Mouse (Mus musculus) embryo, embryonic 11 days (tissue): ENCODE measurements around the gene Pcdh7.
"Not testable (repeated sequence)": the region's sequence is repeated elsewhere in the genome, so short reads cannot be mapped to it uniquely, and the experiment has no call there.

Experiments
- DNase-seq: peaks from one replicate; pipeline ENCODE4 v3.0.0-alpha.2; 2015

Pcdh7 gene

GRCm38 (mm10) chr5:57717906-57718875, at the start of gene Pcdh7:
Pcdh7 (plus strand) TSS chr5:57717967.
- DNase-seq, result peak; percentile 74

GRCm38 (mm10) chr5:57676970-57677369, 40.8 kb upstream of the Pcdh7 start:
- DNase-seq, result not testable (repeated sequence)

GRCm38 (mm10) chr5:57708396-57708795, 9.4 kb upstream of the Pcdh7 start:
- DNase-seq, result no peak

- DNase-seq, result peak; percentile 63
Observed at GRCm38 (mm10) chr5:57713980-57714379, 3.8 kb upstream of the Pcdh7 start.

- DNase-seq, result peak; percentile 81
Observed at GRCm38 (mm10) chr5:57714621-57715523, 2.9 kb upstream of the Pcdh7 start.

GRCm38 (mm10) chr5:57715524-57716400, 2.0 kb upstream of the Pcdh7 start:
- peak; percentile 90 for DNase-seq

- peak; percentile 79 for DNase-seq
Observed at GRCm38 (mm10) chr5:57716421-57717237, 1.1 kb upstream of the Pcdh7 start.

GRCm38 (mm10) chr5:57717238-57717905, 395 bp upstream of the Pcdh7 start:
- peak; percentile 83 for DNase-seq

- peak; percentile 51 for DNase-seq
Observed at GRCm38 (mm10) chr5:57718876-57719593, 1.3 kb downstream of the Pcdh7 start.

- DNase-seq, result peak; percentile 81
Observed at GRCm38 (mm10) chr5:57719594-57720185, 1.9 kb downstream of the Pcdh7 start.

GRCm38 (mm10) chr5:57720206-57720880, 2.6 kb downstream of the Pcdh7 start:
- DNase-seq, result no peak

GRCm38 (mm10) chr5:57721148-57721712, 3.5 kb downstream of the Pcdh7 start:
- no peak for DNase-seq

GRCm38 (mm10) chr5:57721927-57722326, 4.2 kb downstream of the Pcdh7 start:
- no peak for DNase-seq

- no peak for DNase-seq
Observed at GRCm38 (mm10) chr5:57733451-57733850, 15.7 kb downstream of the Pcdh7 start.

- no peak for DNase-seq
Observed at GRCm38 (mm10) chr5:57735723-57736122, 18.0 kb downstream of the Pcdh7 start.

- peak; percentile 10 for DNase-seq
Observed at GRCm38 (mm10) chr5:57742924-57743323, 25.2 kb downstream of the Pcdh7 start.

- DNase-seq, result no peak
Observed at GRCm38 (mm10) chr5:57743956-57744661, 26.3 kb downstream of the Pcdh7 start.

- DNase-seq, result no peak
Observed at GRCm38 (mm10) chr5:57745879-57746278, 28.1 kb downstream of the Pcdh7 start.
